ENCODE assay signal across 10 mouse cellular contexts in genomic region chr1:72778789-72779188, GRCm38 (mm10). TPM values are rescaled to one million over a fixed set of nuclear protein-coding genes. Genes with fewer than 3 reads are reported as not detected.
DNase-seq lines count a peak whose midpoint lies in the region; ATAC-seq and TF ChIP-seq lines count a peak whose summit lies in the region.
"Had no signal": no experiment of that assay in that cellular context is flagged by ENCODE, and none has a peak within 500 bp of the region (broad histone marks: within the 10 kb centered on the region; RNA-seq: fewer than 3 reads in every experiment).

No protein-coding gene starts in this region.

- TF ChIP-seq EP300 in lung, postnatal 0 days (IDR thresholded peaks at IDR 0.05) = peak; percentile 81

- peak; percentile 7 to 26 for DNase-seq in kidney, adult 8-10 months
- DNase-seq in R1 (ENCODE audit: low read depth, low spot score) = peak; percentile 90
- peak; percentile 72 for DNase-seq in embryonic facial prominence, embryonic 14.5 days (ENCODE audit: low spot score)
- peak; percentile 16 for DNase-seq in lung, postnatal 0 days (ENCODE audit: low spot score)
- no peak for DNase-seq in spleen, postnatal 10 days (ENCODE audit: low spot score in 2 of 2)
- DNase-seq in gastrocnemius, postnatal 4 days (ENCODE audit: low spot score in 2 of 2) = no peak

- 34% methylated on average over 6 of the region's 6 CpGs for WGBS in kidney, embryonic 16.5 days
- 14% methylated on average over 6 of the region's 6 CpGs for WGBS in embryonic facial prominence, embryonic 14.5 days
- WGBS in lung, postnatal 0 days = 21% methylated on average over 6 of the region's 6 CpGs

- no peak overlapping the region for H3K4me2 ChIP-seq in kidney, embryonic 16.5 days (replicated peaks; ENCODE audit: low read depth, low read length)
- H3K4me2 ChIP-seq in embryonic facial prominence, embryonic 14.5 days (ENCODE audit: low read depth, low read length) = no peak overlapping the region
- no peak overlapping the region for H3K4me2 ChIP-seq in lung, postnatal 0 days (replicated peaks; ENCODE audit: low read depth, low read length)

- peaks cover 10% of the 10 kb centered on the region; the same call in 1 of the 2 replicates for H3K4me1 ChIP-seq in kidney, embryonic 16.5 days (ENCODE audit: insufficient read depth, low read length)
- H3K4me1 ChIP-seq in embryonic facial prominence, embryonic 14.5 days (ENCODE audit: control insufficient read depth, insufficient read depth, low read length) = peaks cover 27% of the 10 kb centered on the region
- peaks cover 4% of the 10 kb centered on the region; the same call in 1 of the 2 replicates for H3K4me1 ChIP-seq in lung, postnatal 0 days (ENCODE audit: insufficient read depth, low read depth, low read length)

- no peaks in the 10 kb centered on the region for H3K9me3 ChIP-seq in kidney, embryonic 16.5 days (ENCODE audit: low read length)
- no peaks in the 10 kb centered on the region for H3K9me3 ChIP-seq in embryonic facial prominence, embryonic 14.5 days (ENCODE audit: control insufficient read depth, low read length)
- no peaks in the 10 kb centered on the region for H3K9me3 ChIP-seq in lung, postnatal 0 days (ENCODE audit: low read length)

- H3K27me3 ChIP-seq in kidney, embryonic 16.5 days (ENCODE audit: insufficient read depth, low read length) = no peaks in the 10 kb centered on the region
- no peaks in the 10 kb centered on the region for H3K27me3 ChIP-seq in embryonic facial prominence, embryonic 14.5 days (replicated peaks; ENCODE audit: control insufficient read depth, insufficient read depth, low read length)
- H3K27me3 ChIP-seq in lung, postnatal 0 days (replicated peaks; ENCODE audit: insufficient read depth, low read length) = no peaks in the 10 kb centered on the region

- no peak overlapping the region for H3K27ac ChIP-seq in kidney, embryonic 16.5 days (ENCODE audit: low read length)
- H3K27ac ChIP-seq in embryonic facial prominence, embryonic 14.5 days (replicated peaks; ENCODE audit: low read depth, low read length) = no peak overlapping the region
- no peak overlapping the region for H3K27ac ChIP-seq in lung, postnatal 0 days (ENCODE audit: low read length)
- H3K27ac ChIP-seq: macrophage had no signal

- no peak for TF ChIP-seq CTCF in lung, postnatal 0 days (IDR thresholded peaks at IDR 0.05)

- H3K9ac ChIP-seq in kidney, embryonic 16.5 days (replicated peaks; ENCODE audit: low read length) = no peak overlapping the region
- H3K9ac ChIP-seq in embryonic facial prominence, embryonic 14.5 days (ENCODE audit: low read depth, low read length) = no peak overlapping the region
- H3K9ac ChIP-seq in lung, postnatal 0 days (replicated peaks; ENCODE audit: low read depth) = no peak overlapping the region

- H3K4me3 ChIP-seq in kidney, embryonic 16.5 days (ENCODE audit: low read length) = no peak overlapping the region
- no peak overlapping the region for H3K4me3 ChIP-seq in embryonic facial prominence, embryonic 14.5 days (ENCODE audit: low read depth, low read length)
- H3K4me3 ChIP-seq in lung, postnatal 0 days (ENCODE audit: low read depth, low read length) = no peak overlapping the region
- H3K4me3 ChIP-seq: myocyte had no signal

- ATAC-seq in kidney, embryonic 16.5 days (ENCODE audit: low FRiP score, low TSS enrichment) = no peak
- peak; percentile 31; the same call in 1 of the 2 replicates for ATAC-seq in embryonic facial prominence, embryonic 14.5 days (ENCODE audit: low read depth)
- peak; percentile 50 for ATAC-seq in lung, postnatal 0 days
- ATAC-seq in granulocyte monocyte progenitor cell, adult 5-6 weeks (replicated peaks; ENCODE audit: poor library complexity, severe bottlenecking) = no peak

- H3K36me3 ChIP-seq in kidney, embryonic 16.5 days (ENCODE audit: insufficient read depth, low read length) = no peaks in the 10 kb centered on the region
- no peaks in the 10 kb centered on the region for H3K36me3 ChIP-seq in embryonic facial prominence, embryonic 14.5 days (ENCODE audit: control insufficient read depth, insufficient read depth, low read length)
- H3K36me3 ChIP-seq in lung, postnatal 0 days (ENCODE audit: insufficient read depth, low read length) = no peaks in the 10 kb centered on the region

RNA-seq across cellular contexts. Expression of gene Igfbp2, which starts 45.5 kb away (rescaled TPM):
- 144 and 152 TPM in 2 replicates for polyA plus RNA-seq in kidney, embryonic 16.5 days (2015; fragmentation: Nextera tagmentation; extraction: Ambion mirVana)
- 446 and 451 TPM in 2 replicates for polyA plus RNA-seq in embryonic facial prominence, embryonic 14.5 days (2014; fragmentation: Nextera tagmentation; extraction: Ambion mirVana)
- polyA plus RNA-seq in lung, postnatal 0 days (2015; fragmentation: Nextera tagmentation; extraction: Ambion mirVana) = 51.4 and 58.5 TPM in 2 replicates
- total RNA-seq in granulocyte monocyte progenitor cell, adult 5-6 weeks (2014; fragmentation: Nextera tagmentation) = not detected in 2 replicates
- total RNA-seq in granulocyte monocyte progenitor cell, adult 5-6 weeks (2017) = not detected in 2 replicates
- 10 to 100 TPM; 45.6 to 56.5 TPM for total RNA-seq in gastrocnemius, postnatal 4 days (2021)
- polyA plus RNA-seq: macrophage had no signal

Comparison
In these comparisons a context has a peak if more than half of its experiments do, and no peak if none do; other contexts are left out.
1. DNase-seq: peak in kidney, adult 8-10 months (2 of 2), R1 (single experiment), embryonic facial prominence, embryonic 14.5 days (single experiment) and lung, postnatal 0 days (single experiment); none in spleen, postnatal 10 days (0 of 2) and gastrocnemius, postnatal 4 days (0 of 2).
2. ATAC-seq: peak in embryonic facial prominence, embryonic 14.5 days (single experiment) and lung, postnatal 0 days (single experiment); none in kidney, embryonic 16.5 days (single experiment) and granulocyte monocyte progenitor cell, adult 5-6 weeks (single experiment).